Mouse (Mus musculus) left cerebral cortex, postnatal 4 days (tissue): Measurements from ENCODE around the gene Ccr7. TPM values are rescaled to one million over a fixed set of nuclear protein-coding genes. Genes with fewer than 3 reads are reported as not detected.

Experiments
- DNase-seq: peaks from one replicate; pipeline ENCODE4 v3.0.0-alpha.2; 2022
- intact Hi-C: fragments of 180-260 bp; cut with DNase I; formaldehyde crosslinking; loops from one replicate; pipeline ENCODE4 v1.15.1; 2025
- total RNA-seq, 2 experiments: library from RNA; stranded (reverse); gene quantifications; 2 replicates each; pipeline ENCODE4 v1.2.3; 2021

Gene Ccr7
- total RNA-seq, 2 experiments from 2014 or later, result not detected

GRCm38 (mm10) chr11:99142046-99142445, 12.8 kb downstream of the Ccr7 start:
- DNase-seq, result no peak
- intact Hi-C loops, result loop anchor here (10.0 kb wide), 1 partner anchor 167 kb away; no protein-coding TSS in a partner anchor

GRCm38 (mm10) chr11:99141600-99141999, 13.3 kb downstream of the Ccr7 start:
- DNase-seq, result no peak
- intact Hi-C loops, result loop anchor here (10.0 kb wide), 1 partner anchor 167 kb away; no protein-coding TSS in a partner anchor

DNA sequence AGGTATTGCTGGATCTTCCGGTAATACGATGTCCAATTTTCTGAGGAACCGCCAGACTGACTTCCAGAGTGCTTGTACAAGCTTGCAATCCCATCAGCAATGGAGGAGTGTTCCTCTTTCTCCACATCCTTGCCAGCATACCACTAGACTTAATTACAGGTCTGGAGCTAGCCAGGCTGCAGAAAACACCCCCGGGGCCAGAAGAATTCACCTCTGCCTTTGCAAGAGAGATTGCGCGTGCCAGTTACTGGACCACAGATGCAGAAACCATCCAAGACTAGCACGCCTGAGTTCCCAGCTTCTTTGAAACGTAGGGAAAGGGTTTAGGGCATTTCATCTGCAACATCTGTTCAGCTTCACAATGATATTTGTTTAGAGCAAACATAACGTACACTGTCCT, 15.9 kb downstream of the Ccr7 start:
- no peak for DNase-seq
- intact Hi-C loops, result no loop called here

DNA sequence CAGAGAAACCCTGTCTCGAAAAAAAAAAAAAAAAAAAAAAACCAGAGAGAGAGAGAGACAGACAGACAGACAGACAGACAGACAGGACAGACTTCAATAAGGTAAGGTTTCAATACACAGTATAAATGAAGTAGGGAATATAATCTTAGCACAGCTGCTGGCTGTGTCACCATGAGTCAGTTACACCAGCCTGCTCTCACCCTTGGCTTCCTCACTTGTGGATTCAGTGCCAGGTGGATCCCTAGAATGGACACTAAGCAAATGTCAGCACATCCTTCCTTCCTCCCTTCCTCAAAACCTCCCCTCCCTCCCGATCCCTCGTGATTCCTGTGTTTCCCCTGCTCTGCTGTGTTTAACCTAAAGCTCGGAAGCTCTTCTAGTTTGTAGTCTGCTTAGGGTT, 17.5 kb downstream of the Ccr7 start:
- no peak for DNase-seq
- intact Hi-C loops, result no loop called here

- DNase-seq, result no peak
- intact Hi-C loops, result no loop called here
Measured at GRCm38 (mm10) chr11:99136961-99137360, 17.9 kb downstream of the Ccr7 start.

GRCm38 (mm10) chr11:99136361-99136760, 18.5 kb downstream of the Ccr7 start:
- intact Hi-C loops, result no loop called here
- no peak for DNase-seq

GRCm38 (mm10) chr11:99135047-99135440, 19.8 kb downstream of the Ccr7 start:
- no peak for DNase-seq

GRCm38 (mm10) chr11:99134266-99135046, 20.4 kb downstream of the Ccr7 start:
- intact Hi-C loops, result no loop called here
- no peak for DNase-seq

More at GRCm38 (mm10) chr11:99135047-99135440, 19.8 kb downstream of the Ccr7 start:
- intact Hi-C loops, result no loop called here

DNA sequence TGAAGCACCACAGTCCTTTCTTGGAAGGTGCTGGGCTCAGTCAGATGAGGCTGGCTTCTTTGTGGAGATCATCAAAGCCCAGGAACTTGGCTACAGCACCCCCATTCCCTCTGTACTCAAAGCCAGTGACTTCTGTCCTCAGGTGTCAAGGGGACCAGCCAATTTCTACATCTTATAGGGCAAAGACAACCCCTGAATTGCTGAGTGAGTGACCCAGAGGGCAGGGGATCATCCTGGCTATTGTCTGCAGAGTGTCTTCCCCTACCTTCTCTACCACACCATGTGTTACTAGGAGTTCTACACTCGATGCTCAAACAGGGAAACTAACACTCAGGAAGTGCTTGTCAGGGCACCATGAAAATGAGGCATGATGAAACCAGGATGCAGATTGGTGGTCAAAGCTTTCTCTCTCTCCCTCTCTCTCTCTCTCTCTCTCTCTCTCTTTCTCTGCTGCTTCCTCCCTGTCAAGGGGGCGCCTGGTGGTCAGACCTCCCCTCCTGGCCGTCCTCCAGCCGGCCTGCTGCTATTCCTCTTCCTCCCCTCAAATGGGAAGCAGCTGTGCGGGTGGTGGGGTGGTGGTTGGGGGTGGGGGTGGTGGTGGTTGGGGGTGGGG, 21.5 kb downstream of the Ccr7 start:
- intact Hi-C loops, result no loop called here
- DNase-seq, result peak; percentile 33

DNA sequence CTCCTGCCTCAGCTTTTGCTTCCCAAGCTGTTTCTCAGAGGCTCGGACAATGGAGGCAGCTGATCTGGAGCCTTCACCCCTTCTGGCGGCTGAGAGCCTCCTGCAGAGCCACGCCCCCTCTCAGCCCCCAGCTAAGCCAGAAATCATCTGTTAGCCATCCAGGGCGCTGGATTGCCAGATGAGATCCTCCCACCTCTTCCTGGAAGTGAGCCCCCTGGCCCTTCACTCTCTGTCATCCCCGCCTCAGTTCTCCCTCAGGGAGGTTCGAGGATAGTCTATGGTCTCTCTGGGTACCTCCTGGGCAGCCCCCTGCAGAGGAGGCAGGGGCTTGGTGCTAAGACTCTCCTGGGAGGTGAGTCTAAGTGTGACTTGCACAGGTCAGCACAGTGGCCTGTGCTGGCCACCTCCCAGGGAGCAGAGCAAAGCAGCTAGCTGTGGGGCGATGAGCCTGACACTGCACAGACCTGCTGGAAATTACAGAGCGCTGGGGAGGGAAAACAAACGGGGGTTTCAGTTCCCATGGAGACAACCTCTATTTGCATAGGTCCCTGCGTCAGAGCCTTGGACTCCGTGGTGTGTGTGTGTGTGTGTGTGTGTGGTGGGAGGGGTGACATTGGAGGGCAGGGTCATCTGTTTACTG, 22.7 kb downstream of the Ccr7 start:
- DNase-seq, result peak; percentile 66
- intact Hi-C loops, result no loop called here

GRCm38 (mm10) chr11:99131463-99131840, 23.4 kb downstream of the Ccr7 start:
- intact Hi-C loops, result no loop called here
- DNase-seq, result no peak

DNA sequence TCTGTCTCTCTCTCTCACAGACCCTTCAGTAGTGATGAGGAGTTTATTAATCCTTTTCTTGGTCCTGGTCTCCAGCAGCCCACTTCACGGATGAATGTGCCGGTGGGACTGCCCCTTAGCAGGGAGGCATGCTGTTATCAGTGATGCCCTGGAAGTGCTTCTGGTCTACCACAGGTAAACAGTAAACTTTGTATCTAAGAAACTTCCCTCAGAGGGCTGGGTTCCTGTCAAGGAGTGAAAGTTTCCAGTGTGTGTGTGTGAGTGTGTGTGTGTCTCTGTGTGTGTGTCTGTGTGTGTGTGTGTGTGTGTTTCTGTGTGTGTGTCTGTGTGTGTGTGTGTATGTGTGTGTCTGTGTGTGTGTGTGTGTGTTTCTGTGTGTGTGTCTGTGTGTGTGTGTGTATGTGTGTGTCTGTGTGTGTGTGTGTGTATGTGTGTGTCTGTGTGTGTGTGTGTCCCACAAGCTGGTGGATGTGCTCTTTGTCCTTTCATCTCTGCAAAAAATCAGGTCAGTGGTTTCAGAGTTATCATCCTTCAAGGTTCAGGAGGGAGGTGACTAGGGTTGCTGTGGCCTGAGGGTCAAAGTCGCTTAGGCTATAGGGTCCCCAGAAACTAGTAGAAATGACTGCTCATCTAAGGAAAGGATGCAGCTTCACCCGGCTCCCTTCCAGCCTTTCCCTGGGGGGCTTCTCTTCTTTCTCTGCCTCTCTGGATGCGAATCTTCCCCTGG, 24.0 kb downstream of the Ccr7 start:
- intact Hi-C loops, result no loop called here
- DNase-seq, result no peak

DNA sequence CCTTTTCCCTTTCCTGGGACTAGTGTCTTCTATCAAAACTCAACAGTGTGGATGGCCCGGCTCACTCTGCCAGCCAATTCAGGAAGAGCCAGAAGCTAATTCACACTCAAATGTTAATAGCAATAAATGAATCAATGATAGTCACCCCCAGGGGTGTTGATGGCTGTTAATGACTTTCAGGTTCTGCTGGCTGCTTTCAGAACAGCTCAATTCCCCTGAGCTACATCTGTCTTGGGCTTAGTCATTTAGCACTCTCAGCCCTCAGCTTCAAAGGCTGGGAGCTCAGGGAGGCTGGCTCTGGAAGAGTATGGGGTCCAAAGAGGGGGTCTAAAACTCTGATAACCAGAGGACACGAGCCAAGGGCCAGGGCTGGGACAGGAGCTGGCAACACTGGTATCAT, 25.6 kb downstream of the Ccr7 start:
- intact Hi-C loops, result loop anchor here (10.0 kb wide), 1 partner anchor 204 kb away; the partner anchor contains the start of gene Rara
- no peak for DNase-seq

DNA sequence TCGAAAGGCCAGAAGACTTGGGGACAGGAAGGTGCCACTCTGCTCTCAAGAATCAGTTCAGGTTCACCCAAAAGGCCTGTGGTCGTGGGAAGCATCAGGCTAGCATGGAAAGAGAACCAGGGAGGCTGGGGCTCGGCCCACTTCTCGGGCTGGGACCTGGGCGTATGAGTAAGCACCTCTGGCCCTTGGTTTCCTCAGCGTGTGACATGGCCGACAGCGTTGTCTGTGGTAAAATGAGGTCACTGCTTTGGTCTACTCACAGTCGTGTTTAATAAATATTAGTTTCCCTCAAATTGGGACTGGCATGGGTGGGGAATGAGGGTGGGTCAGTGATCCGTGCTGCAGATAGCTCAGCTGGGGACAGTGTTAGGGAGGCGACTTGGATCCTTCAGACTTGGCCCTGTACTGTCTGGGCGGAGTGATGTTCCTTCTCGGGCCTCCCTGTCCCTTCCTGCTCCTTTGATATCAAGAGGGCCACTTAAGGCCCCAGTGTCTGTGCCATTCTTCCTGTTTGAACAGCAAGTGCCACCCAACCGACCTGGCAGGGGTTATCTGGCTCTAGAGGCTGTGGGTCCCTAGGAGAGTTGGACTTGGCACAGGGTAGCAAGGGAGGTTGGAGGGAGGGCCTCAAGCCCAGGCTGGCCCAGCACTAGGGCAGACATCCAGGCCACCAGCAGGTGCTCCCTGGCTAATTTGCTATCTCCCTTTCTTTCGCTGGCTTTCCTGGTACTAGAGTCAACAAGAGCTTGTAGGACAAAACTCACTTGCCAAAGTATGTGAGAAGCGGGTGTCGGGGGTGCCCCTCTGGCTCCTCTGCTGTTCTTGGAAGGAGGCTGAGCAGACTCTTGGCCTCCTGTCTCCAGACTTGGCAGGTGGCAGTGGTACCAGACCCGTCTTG, 26.8 kb downstream of the Ccr7 start:
- peak; percentile 33 for DNase-seq
- intact Hi-C loops, result loop anchor here (10.0 kb wide), 1 partner anchor 203 kb away; the partner anchor contains the start of gene Rara

DNA sequence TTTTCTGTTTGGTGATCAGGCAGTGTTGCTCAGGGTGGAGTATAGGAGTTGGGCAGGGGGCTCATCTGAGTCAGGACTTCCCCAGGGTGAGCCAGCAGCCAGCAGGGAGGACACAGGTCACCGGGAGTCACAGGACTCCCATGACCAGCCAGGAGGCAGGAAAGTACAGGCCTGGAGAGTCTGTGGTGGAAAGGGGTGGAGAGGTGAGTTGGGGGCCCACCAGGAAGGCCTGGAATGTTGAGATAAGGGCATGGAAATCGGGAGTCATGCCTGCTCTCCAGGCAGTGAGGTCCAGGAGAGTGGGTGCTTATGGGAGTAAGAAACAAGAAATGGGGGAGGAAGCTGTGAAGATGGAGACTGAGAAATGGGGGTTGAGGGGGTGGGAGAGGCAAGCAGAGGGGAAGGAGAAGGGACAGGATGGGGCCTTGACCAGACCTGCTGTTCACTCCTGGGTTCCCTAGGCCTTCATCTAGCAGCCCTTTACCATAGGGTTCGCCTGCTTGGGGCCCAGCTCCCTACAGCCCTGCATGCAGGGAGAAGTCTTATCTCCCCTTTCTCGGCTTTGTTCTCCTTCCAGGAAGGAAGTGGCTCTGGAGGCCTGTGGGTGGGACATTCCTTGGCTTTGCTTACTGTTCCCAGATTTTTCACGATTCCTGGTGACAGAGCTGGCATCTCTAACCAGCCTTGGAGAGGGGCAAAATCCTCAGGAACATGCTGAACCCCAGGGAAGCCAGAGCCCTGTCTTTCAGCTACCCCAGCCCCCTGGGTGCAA, 28.2 kb downstream of the Ccr7 start:
- DNase-seq, result no peak
- intact Hi-C loops, result loop anchor here (10.0 kb wide), 1 partner anchor 202 kb away; the partner anchor contains the start of gene Rara

- no peak for DNase-seq
- intact Hi-C loops, result loop anchor here (10.0 kb wide), 1 partner anchor 200 kb away; the partner anchor contains the start of gene Rara
Measured at GRCm38 (mm10) chr11:99124635-99125029, 30.2 kb downstream of the Ccr7 start.

DNA sequence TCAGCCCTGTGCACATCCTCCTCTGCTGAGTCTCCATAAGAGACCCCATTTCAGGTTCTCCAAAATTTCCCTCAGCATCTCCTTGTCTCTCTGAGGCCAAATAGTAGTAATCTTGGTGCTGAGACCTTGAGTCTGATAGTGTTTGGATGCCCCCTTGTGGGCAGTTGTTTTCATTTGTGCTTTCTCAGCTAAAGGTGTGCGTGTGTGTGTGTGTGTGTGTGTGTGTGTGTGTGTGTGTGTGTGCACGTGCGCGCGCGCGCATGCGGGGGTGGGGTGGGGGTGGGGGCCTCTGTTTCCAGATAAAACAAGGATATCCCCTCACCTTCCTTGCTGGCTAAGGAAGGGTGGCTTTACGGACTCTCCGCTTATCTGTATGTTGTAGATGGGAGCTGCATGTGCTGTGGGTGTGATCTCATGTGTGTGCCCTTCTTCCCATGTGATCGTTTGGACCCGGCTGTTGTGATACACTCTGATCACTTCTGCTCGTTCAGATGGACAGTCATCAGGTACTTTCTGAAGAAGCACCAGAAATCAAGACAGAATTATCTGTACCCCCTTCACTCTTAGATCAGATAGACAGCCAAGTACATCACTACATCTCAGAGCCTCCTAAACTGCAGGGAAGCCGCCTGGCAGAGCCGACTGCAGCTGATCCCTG, 30.8 kb downstream of the Ccr7 start:
- intact Hi-C loops, result loop anchor here (10.0 kb wide), 1 partner anchor 199 kb away; the partner anchor contains the start of gene Rara
- peak; percentile 49 for DNase-seq

- no peak for DNase-seq
- intact Hi-C loops, result loop anchor here (10.0 kb wide), 1 partner anchor 198 kb away; the partner anchor contains the start of gene Rara
Measured at GRCm38 (mm10) chr11:99122703-99123102, 32.2 kb downstream of the Ccr7 start.
